Mouse (Mus musculus) lung, embryonic 16.5 days (tissue): ENCODE results near the gene Lamc3. TPM values are rescaled to one million over a fixed set of nuclear protein-coding genes. Genes with fewer than 3 reads are reported as not detected.

Experiments used
- ATAC-seq: fragments of 200-750 bp; cut with Nextera tagmentation; 2 replicates; pipeline ENCODE4 v1.8.0; 2017; ENCODE audit warnings: low read depth, mild to moderate bottlenecking, moderate library complexity
- H3K27ac ChIP-seq: fragments of 300-500 bp; sonication (generic); 2 replicates; pipeline ENCODE4 v1.5.1; 2014; ENCODE audit warnings: mild to moderate bottlenecking, control low read depth, low read length
- H3K27me3 ChIP-seq: fragments of 300-500 bp; sonication (generic); 2 replicates; pipeline ENCODE4 v1.6.1; 2014; ENCODE audit warnings: low read depth, low read length, mixed read lengths; ENCODE audit not compliant: control insufficient read depth, insufficient read depth
- H3K36me3 ChIP-seq: fragments of 300-500 bp; sonication (generic); 2 replicates; pipeline ENCODE4 v1.6.1; 2014; ENCODE audit warnings: low read length; ENCODE audit not compliant: control insufficient read depth, insufficient read depth
- H3K4me1 ChIP-seq: fragments of 300-500 bp; sonication (generic); replicated peaks from 2 replicates; pipeline ENCODE4 v1.6.1; 2014; ENCODE audit warnings: low read length, mixed read lengths; ENCODE audit not compliant: control insufficient read depth, insufficient read depth
- H3K4me2 ChIP-seq: fragments of 300-500 bp; sonication (generic); 2 replicates; pipeline ENCODE4 v1.6.1; 2014; ENCODE audit warnings: low read depth, low read length, control low read depth
- H3K4me3 ChIP-seq: fragments of 300-500 bp; sonication (generic); 2 replicates; pipeline ENCODE4 v1.5.1; 2014; ENCODE audit warnings: mild to moderate bottlenecking, low read length, control low read depth
- H3K9ac ChIP-seq: fragments of 300-500 bp; sonication (generic); 2 replicates; pipeline ENCODE4 v1.6.1; 2014; ENCODE audit warnings: low read length, control low read depth
- H3K9me3 ChIP-seq: fragments of 300-500 bp; sonication (generic); 2 replicates; pipeline ENCODE4 v1.6.1; 2016; ENCODE audit warnings: low read length; ENCODE audit not compliant: control insufficient read depth
- WGBS: fragments of 180-500 bp; shearing (Covaris S2); extraction: QIAGEN DNeasy Blood & Tissue Kit; methylation state at CpG from one replicate; pipeline ENCODE4 v1.1.7; 2014; 5-methylcytosine and 5-hydroxymethylcytosine counted together
- polyA plus RNA-seq: library from polyadenylated mRNA; unstranded; fragments of >200 nt; fragmentation: Nextera tagmentation; extraction: Ambion mirVana; gene quantifications from 2 replicates; pipeline ENCODE4 v1.2.1, GENCODE M21; 2015

Gene Lamc3
- polyA plus RNA-seq, 1 experiment from 2014 or later: 1.7 TPM

DNA sequence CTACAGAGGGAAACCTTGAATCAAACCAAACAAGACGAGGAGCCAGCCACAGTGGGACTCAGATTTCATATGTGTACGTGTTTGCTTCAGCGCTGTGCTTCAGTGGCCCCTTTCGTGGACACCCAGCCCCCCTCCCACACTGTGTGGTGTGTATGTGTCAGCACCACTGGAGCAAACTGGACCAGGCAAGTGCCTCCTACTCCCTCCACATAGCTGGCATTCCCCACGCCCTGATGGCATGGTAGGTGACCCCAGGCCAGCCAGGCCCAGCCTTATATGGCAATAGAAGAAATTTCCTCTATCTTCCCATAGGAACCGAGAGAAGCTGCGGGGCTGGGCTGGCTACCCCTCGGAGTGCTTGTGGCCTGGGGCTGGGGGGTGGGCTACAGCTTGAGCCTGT, 66.6 kb downstream of the Lamc3 start:
- Histone ChIP-seq H3K36me3 (no peaks in the 10 kb centered on the region), H3K9ac (no peak overlapping the region), H3K27me3 (no peaks in the 10 kb centered on the region), H3K9me3 (no peaks in the 10 kb centered on the region), H3K4me3 (no peak overlapping the region), H3K4me2 (no peak overlapping the region), H3K4me1 (peaks cover 4% of the 10 kb centered on the region; the same call in 1 of the 2 replicates), H3K27ac (no peak overlapping the region)
- WGBS: 56% methylated on average over 8 of the region's 8 CpGs
- 0 out of 2 replicates have a peak, but pooled peaks have one; percentile 34 for ATAC-seq

- no peak overlapping the region for H3K9ac ChIP-seq
- no peak overlapping the region for H3K27ac ChIP-seq
- H3K4me3 ChIP-seq: no peak overlapping the region
- ATAC-seq: no peak
- no peak overlapping the region for H3K4me2 ChIP-seq
- WGBS: 85% methylated on average over 9 of the region's 9 CpGs
- H3K36me3 ChIP-seq: no peaks in the 10 kb centered on the region
- peaks cover 5% of the 10 kb centered on the region for H3K4me1 ChIP-seq
- H3K27me3 ChIP-seq: no peaks in the 10 kb centered on the region
- H3K9me3 ChIP-seq: no peaks in the 10 kb centered on the region
Measured at GRCm38 (mm10) chr2:31954779-31955181, 67.7 kb downstream of the Lamc3 start.

DNA sequence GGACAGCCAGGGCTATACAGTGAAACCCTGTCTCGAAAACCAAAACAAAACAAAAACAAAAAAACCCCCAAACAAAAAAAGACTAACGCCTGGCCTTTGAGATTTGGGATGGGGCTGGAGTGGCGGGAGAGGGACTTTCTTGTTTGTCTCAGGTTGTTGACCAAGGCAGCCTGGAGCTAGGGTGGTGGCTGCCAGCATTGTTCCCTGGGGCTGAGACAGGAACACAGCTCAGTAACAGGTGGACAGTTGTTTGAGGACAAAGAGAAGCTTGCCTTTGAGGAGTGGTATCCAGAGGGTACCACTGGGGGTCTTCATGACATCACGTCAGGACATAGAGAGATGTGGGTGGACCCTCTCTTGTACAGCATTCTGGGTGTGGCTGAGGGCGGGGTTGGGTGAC, 68.6 kb downstream of the Lamc3 start:
- H3K27ac ChIP-seq: no peak overlapping the region
- no peaks in the 10 kb centered on the region for H3K36me3 ChIP-seq
- no peaks in the 10 kb centered on the region for H3K27me3 ChIP-seq
- no peak overlapping the region for H3K9ac ChIP-seq
- peaks cover 6% of the 10 kb centered on the region for H3K4me1 ChIP-seq
- no peak overlapping the region for H3K4me3 ChIP-seq
- H3K4me2 ChIP-seq: no peak overlapping the region
- WGBS: 81% methylated on average over 5 of the region's 5 CpGs
- no peak for ATAC-seq
- H3K9me3 ChIP-seq: no peaks in the 10 kb centered on the region

GRCm38 (mm10) chr2:31957211-31957610, 70.1 kb downstream of the Lamc3 start:
- Histone ChIP-seq H3K4me2 (no peak overlapping the region), H3K27me3 (no peaks in the 10 kb centered on the region), H3K4me3 (no peak overlapping the region), H3K9ac (no peak overlapping the region), H3K9me3 (no peaks in the 10 kb centered on the region), H3K36me3 (no peaks in the 10 kb centered on the region), H3K4me1 (peaks cover 9% of the 10 kb centered on the region), H3K27ac (no peak overlapping the region)
- ATAC-seq: no peak
- 83% methylated on average over 10 of the region's 10 CpGs for WGBS

DNA sequence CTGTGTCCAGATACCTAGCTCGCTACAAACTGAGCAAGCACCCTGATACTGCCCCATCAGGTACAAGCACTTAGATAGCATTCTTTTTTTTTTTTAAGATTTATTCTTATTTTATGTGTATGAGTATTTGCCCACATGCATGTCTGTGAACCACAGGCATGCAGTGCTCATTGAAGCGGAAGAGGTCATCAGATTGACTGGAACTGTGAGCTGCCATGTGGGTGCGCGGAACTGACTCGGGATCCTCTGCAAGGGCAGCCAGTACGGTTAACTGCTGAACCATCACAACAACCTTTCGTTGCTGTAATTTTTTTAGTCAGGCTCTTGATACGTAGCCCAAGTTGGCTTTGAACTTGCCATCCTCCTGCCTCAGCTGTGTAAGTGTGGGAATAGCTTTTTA, 73.9 kb downstream of the Lamc3 start:
- H3K36me3 ChIP-seq: no peaks in the 10 kb centered on the region
- H3K27me3 ChIP-seq: no peaks in the 10 kb centered on the region
- no peak overlapping the region for H3K27ac ChIP-seq
- no peak overlapping the region for H3K4me2 ChIP-seq
- no peak overlapping the region for H3K9ac ChIP-seq
- no peak for ATAC-seq
- H3K9me3 ChIP-seq: no peaks in the 10 kb centered on the region
- peaks cover 10% of the 10 kb centered on the region for H3K4me1 ChIP-seq
- WGBS: 91% methylated on average over 8 of the region's 8 CpGs
- H3K4me3 ChIP-seq: no peak overlapping the region

- no peak for ATAC-seq
- Histone ChIP-seq H3K9me3 (no peaks in the 10 kb centered on the region), H3K27me3 (no peaks in the 10 kb centered on the region), H3K9ac (0 out of 2 replicates have a peak overlapping the region, but pooled peaks have one; percentile 1), H3K4me2 (no peak overlapping the region), H3K36me3 (no peaks in the 10 kb centered on the region), H3K4me1 (peaks cover 10% of the 10 kb centered on the region), H3K27ac (peak overlapping the region; percentile 89), H3K4me3 (no peak overlapping the region)
- WGBS: 62% methylated on average over 4 of the region's 4 CpGs
Measured at GRCm38 (mm10) chr2:31961791-31962222, 74.7 kb downstream of the Lamc3 start.

GRCm38 (mm10) chr2:31962501-31963224, 75.6 kb downstream of the Lamc3 start:
- 0 out of 2 replicates have a peak overlapping the region, but pooled peaks have one; percentile 1 for H3K9ac ChIP-seq
- no peaks in the 10 kb centered on the region for H3K36me3 ChIP-seq
- peak overlapping the region; percentile 89 for H3K27ac ChIP-seq
- no peak overlapping the region for H3K4me2 ChIP-seq
- peaks cover 10% of the 10 kb centered on the region for H3K4me1 ChIP-seq
- WGBS: 50% methylated on average over 8 of the region's 8 CpGs
- no peak overlapping the region for H3K4me3 ChIP-seq
- H3K27me3 ChIP-seq: no peaks in the 10 kb centered on the region
- ATAC-seq: peak; percentile 86
- no peaks in the 10 kb centered on the region for H3K9me3 ChIP-seq

- peak; percentile 61 for ATAC-seq
- peak overlapping the region; percentile 27 for H3K27ac ChIP-seq
Measured at GRCm38 (mm10) chr2:31963491-31963890, 76.4 kb downstream of the Lamc3 start.

DNA sequence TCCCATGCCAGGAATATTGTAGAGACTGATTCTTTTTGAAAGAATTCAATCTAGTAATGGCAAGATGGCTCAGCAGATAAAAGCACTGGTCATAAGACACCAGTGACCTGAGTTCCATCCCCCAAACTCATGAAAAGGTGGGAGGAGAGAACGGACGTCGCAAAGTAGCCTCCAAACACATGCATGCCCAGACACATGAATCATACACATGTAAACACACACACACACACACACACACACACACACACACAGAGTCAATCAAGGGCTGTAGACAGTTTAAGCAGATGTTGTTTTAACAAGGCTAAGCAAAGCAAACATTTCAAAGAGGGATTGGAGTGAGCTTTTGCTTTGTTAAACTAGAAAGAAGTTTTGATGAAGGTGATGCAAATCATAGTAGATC, 77.1 kb downstream of the Lamc3 start:
- no peaks in the 10 kb centered on the region for H3K27me3 ChIP-seq
- no peak overlapping the region for H3K9ac ChIP-seq
- WGBS: 71% methylated on average over 3 of the region's 3 CpGs
- no peak for ATAC-seq
- H3K4me2 ChIP-seq: no peak overlapping the region
- H3K36me3 ChIP-seq: no peaks in the 10 kb centered on the region
- H3K4me1 ChIP-seq: peaks cover 10% of the 10 kb centered on the region
- H3K4me3 ChIP-seq: no peak overlapping the region
- no peaks in the 10 kb centered on the region for H3K9me3 ChIP-seq
- no peak overlapping the region; the same call in 1 of the 2 replicates for H3K27ac ChIP-seq

More at GRCm38 (mm10) chr2:31963491-31963890, 76.4 kb downstream of the Lamc3 start:
- Histone ChIP-seq H3K4me2 (no peak overlapping the region), H3K9me3 (no peaks in the 10 kb centered on the region), H3K9ac (no peak overlapping the region), H3K4me1 (peaks cover 10% of the 10 kb centered on the region), H3K4me3 (no peak overlapping the region), H3K36me3 (no peaks in the 10 kb centered on the region), H3K27me3 (no peaks in the 10 kb centered on the region)
- 69% methylated on average over 7 of the region's 7 CpGs for WGBS
